Mouse (Mus musculus): Measurements from ENCODE around the gene Gm7534. TPM values are rescaled to one million over a fixed set of nuclear protein-coding genes. Genes with fewer than 3 reads are reported as not detected.
A peak's percentile ranks its signal among the peaks of the same experiment; 100 is the strongest.

Gene Gm7534
- polyA plus RNA-seq, 1 experiment from 2014 or later: not detected

- H3K27ac ChIP-seq (replicated peaks): no peak overlapping the region
- no peaks in the 10 kb centered on the region for H3K36me3 ChIP-seq (ENCODE audit: control insufficient read depth, insufficient read depth, low read length)
- DNase-seq (ENCODE audit: low spot score) (no peak), ATAC-seq (ENCODE audit: low FRiP score, low TSS enrichment) (0 out of 2 replicates have a peak, but pooled peaks have one; percentile 0)
- H3K27me3 ChIP-seq (ENCODE audit: control insufficient read depth, insufficient read depth, low read length): no peaks in the 10 kb centered on the region
- peak overlapping the region; percentile 50 for H3K4me2 ChIP-seq (replicated peaks; ENCODE audit: low read depth)
- peak overlapping the region; percentile 46 for H3K4me3 ChIP-seq (ENCODE audit: low read depth, low read length)
- no peaks in the 10 kb centered on the region for H3K9me3 ChIP-seq (ENCODE audit: control insufficient read depth, low read length)
- TF ChIP-seq CTCF (IDR thresholded peaks at IDR 0.05; ENCODE audit: low read depth) (0 out of 2 replicates have a peak, but pooled peaks have one; percentile 1), EP300 (optimal IDR thresholded peaks at IDR 0.05) (no peak)
- H3K4me1 ChIP-seq (replicated peaks; ENCODE audit: control insufficient read depth, insufficient read depth): no peaks in the 10 kb centered on the region
- 11% methylated on average over 10 of the region's 10 CpGs for WGBS
- no peak overlapping the region for H3K9ac ChIP-seq (ENCODE audit: low read length)
Observed at GRCm38 (mm10) chr4:134238686-134239085, 35.9 kb upstream of the Gm7534 start.

- no peaks in the 10 kb centered on the region for H3K4me1 ChIP-seq (replicated peaks; ENCODE audit: control insufficient read depth, insufficient read depth)
- H3K4me3 ChIP-seq (ENCODE audit: low read depth, low read length): peak within 1 kb of the TSS; percentile 46
- TF ChIP-seq EP300 (optimal IDR thresholded peaks at IDR 0.05) (no peak), CTCF (IDR thresholded peaks at IDR 0.05; ENCODE audit: low read depth) (0 out of 2 replicates have a peak, but pooled peaks have one; percentile 1)
- ATAC-seq (ENCODE audit: low FRiP score, low TSS enrichment) (peak; percentile 98), DNase-seq (ENCODE audit: low spot score) (peak; percentile 98)
- peak within 1 kb of the TSS; percentile 50 for H3K4me2 ChIP-seq (replicated peaks; ENCODE audit: low read depth)
- 2% methylated on average over 18 of the region's 18 CpGs for WGBS
- no peaks in the 10 kb centered on the region for H3K36me3 ChIP-seq (ENCODE audit: control insufficient read depth, insufficient read depth, low read length)
- no peaks in the 10 kb centered on the region for H3K27me3 ChIP-seq (ENCODE audit: control insufficient read depth, insufficient read depth, low read length)
- H3K27ac ChIP-seq (replicated peaks): peak within 1 kb of the TSS; percentile 91
- H3K9me3 ChIP-seq (ENCODE audit: control insufficient read depth, low read length): no peaks in the 10 kb centered on the region
- peak within 1 kb of the TSS; percentile 59 for H3K9ac ChIP-seq (ENCODE audit: low read length)
Observed at GRCm38 (mm10) chr4:134238279-134238651, 35.5 kb upstream of the Gm7534 start, which contains the start of gene Cnksr1. Gene Cnksr1, minus strand, starts transcription at chr4:134238399.

GRCm38 (mm10) chr4:134237582-134238278 lies 34.9 kb upstream of the Gm7534 start:
- peak overlapping the region; percentile 91 for H3K27ac ChIP-seq (replicated peaks)
- DNase-seq (ENCODE audit: low spot score): peak; percentile 51

GRCm38 (mm10) chr4:134234876-134235275 lies 32.1 kb upstream of the Gm7534 start:
- no peak for ATAC-seq (ENCODE audit: low FRiP score, low TSS enrichment)

More at GRCm38 (mm10) chr4:134237582-134238278, 34.9 kb upstream of the Gm7534 start:
- Histone ChIP-seq H3K27me3 (ENCODE audit: control insufficient read depth, insufficient read depth, low read length) (no peaks in the 10 kb centered on the region), H3K4me2 (replicated peaks; ENCODE audit: low read depth) (peak overlapping the region; percentile 50), H3K9me3 (ENCODE audit: control insufficient read depth, low read length) (no peaks in the 10 kb centered on the region), H3K4me1 (replicated peaks; ENCODE audit: control insufficient read depth, insufficient read depth) (no peaks in the 10 kb centered on the region), H3K36me3 (ENCODE audit: control insufficient read depth, insufficient read depth, low read length) (no peaks in the 10 kb centered on the region), H3K9ac (ENCODE audit: low read length) (peak overlapping the region; percentile 59), H3K4me3 (ENCODE audit: low read depth, low read length) (peak overlapping the region; percentile 46)
- no peak for TF ChIP-seq EP300 (optimal IDR thresholded peaks at IDR 0.05)
- TF ChIP-seq CTCF (IDR thresholded peaks at IDR 0.05; ENCODE audit: low read depth): no peak
- ATAC-seq (ENCODE audit: low FRiP score, low TSS enrichment): peak; percentile 77
- WGBS: 20% methylated on average over 19 of the region's 19 CpGs

GRCm38 (mm10) chr4:134230431-134230830 lies 27.6 kb upstream of the Gm7534 start:
- H3K27me3 ChIP-seq (ENCODE audit: control insufficient read depth, insufficient read depth, low read length): no peaks in the 10 kb centered on the region
- H3K27ac ChIP-seq (replicated peaks): no peak overlapping the region
- ATAC-seq (ENCODE audit: low FRiP score, low TSS enrichment) (peak; percentile 45), DNase-seq (ENCODE audit: low spot score) (peak; percentile 49)
- H3K4me1 ChIP-seq (replicated peaks; ENCODE audit: control insufficient read depth, insufficient read depth): no peaks in the 10 kb centered on the region
- H3K9me3 ChIP-seq (ENCODE audit: control insufficient read depth, low read length): no peaks in the 10 kb centered on the region
- 23% methylated on average over 8 of the region's 8 CpGs for WGBS
- no peaks in the 10 kb centered on the region for H3K36me3 ChIP-seq (ENCODE audit: control insufficient read depth, insufficient read depth, low read length)
- H3K4me2 ChIP-seq (replicated peaks; ENCODE audit: low read depth): no peak overlapping the region
- H3K9ac ChIP-seq (ENCODE audit: low read length): no peak overlapping the region
- TF ChIP-seq CTCF (IDR thresholded peaks at IDR 0.05; ENCODE audit: low read depth): no peak
- no peak for TF ChIP-seq EP300 (optimal IDR thresholded peaks at IDR 0.05)
- no peak overlapping the region for H3K4me3 ChIP-seq (ENCODE audit: low read depth, low read length)

More at GRCm38 (mm10) chr4:134234876-134235275, 32.1 kb upstream of the Gm7534 start:
- H3K9me3 ChIP-seq (ENCODE audit: control insufficient read depth, low read length): no peaks in the 10 kb centered on the region
- no peaks in the 10 kb centered on the region for H3K4me1 ChIP-seq (replicated peaks; ENCODE audit: control insufficient read depth, insufficient read depth)
- no peak for DNase-seq (ENCODE audit: low spot score)
- H3K27me3 ChIP-seq (ENCODE audit: control insufficient read depth, insufficient read depth, low read length): no peaks in the 10 kb centered on the region
- WGBS: 75% methylated on average over 5 of the region's 5 CpGs
- TF ChIP-seq EP300 (optimal IDR thresholded peaks at IDR 0.05) (no peak), CTCF (IDR thresholded peaks at IDR 0.05; ENCODE audit: low read depth) (no peak)
- H3K4me2 ChIP-seq (replicated peaks; ENCODE audit: low read depth): no peak overlapping the region
- no peak overlapping the region for H3K4me3 ChIP-seq (ENCODE audit: low read depth, low read length)
- H3K36me3 ChIP-seq (ENCODE audit: control insufficient read depth, insufficient read depth, low read length): no peaks in the 10 kb centered on the region
- H3K27ac ChIP-seq (replicated peaks): no peak overlapping the region
- H3K9ac ChIP-seq (ENCODE audit: low read length): no peak overlapping the region

- no peak within 1 kb of the TSS for H3K4me3 ChIP-seq (ENCODE audit: low read depth, low read length)
- no peaks in the 10 kb centered on the region for H3K4me1 ChIP-seq (replicated peaks; ENCODE audit: control insufficient read depth, insufficient read depth)
- no peaks in the 10 kb centered on the region for H3K36me3 ChIP-seq (ENCODE audit: control insufficient read depth, insufficient read depth, low read length)
- H3K27me3 ChIP-seq (ENCODE audit: control insufficient read depth, insufficient read depth, low read length): no peaks in the 10 kb centered on the region
- 71% methylated on average over 8 of the region's 8 CpGs for WGBS
- ATAC-seq (ENCODE audit: low FRiP score, low TSS enrichment): no peak
- H3K9me3 ChIP-seq (ENCODE audit: control insufficient read depth, low read length): no peaks in the 10 kb centered on the region
- no peak within 1 kb of the TSS for H3K27ac ChIP-seq (replicated peaks)
- H3K9ac ChIP-seq (ENCODE audit: low read length): no peak within 1 kb of the TSS
- H3K4me2 ChIP-seq (replicated peaks; ENCODE audit: low read depth): no peak within 1 kb of the TSS
- DNase-seq (ENCODE audit: low spot score): no peak
- TF ChIP-seq EP300 (optimal IDR thresholded peaks at IDR 0.05): no peak
- TF ChIP-seq CTCF (IDR thresholded peaks at IDR 0.05; ENCODE audit: low read depth): peak; percentile 55
Observed at GRCm38 (mm10) chr4:134227194-134227593, 24.4 kb upstream of the Gm7534 start, which contains the start of gene Catsper4. Gene Catsper4, minus strand, starts transcription at chr4:134227383.

Data from stomach, postnatal 0 days (tissue).